Mouse (Mus musculus) brain, adult 2 months (tissue): ENCODE results near the gene Lbr.
"Not testable (repeated sequence)": the region's sequence is repeated elsewhere in the genome, so short reads cannot be mapped to it uniquely, and the experiment has no call there.

Experiments
- DNase-seq: peaks from one replicate; pipeline ENCODE4 v3.0.0; 2011; ENCODE audit warnings: low read depth, low spot score

Lbr gene

DNA sequence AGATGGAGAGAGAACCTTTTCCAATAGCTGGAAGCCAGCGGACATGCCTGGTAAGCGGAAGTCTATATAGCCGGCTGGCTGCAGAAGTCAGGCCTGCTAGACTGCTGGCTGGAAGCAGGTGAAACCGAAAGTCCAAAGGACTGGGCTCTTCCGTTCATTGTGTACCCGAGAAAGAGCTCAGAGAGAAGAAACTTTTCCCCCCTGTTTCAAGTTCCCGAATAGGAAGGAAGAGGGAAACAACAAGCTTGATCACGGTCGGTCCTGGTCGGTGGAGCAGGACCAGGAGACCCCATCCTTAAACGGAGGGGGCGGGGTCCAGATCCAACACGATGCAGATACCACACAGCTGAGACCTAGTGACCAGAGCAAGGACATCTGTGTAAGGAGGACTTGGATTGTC, 9.6 kb upstream of the Lbr start:
- no peak for DNase-seq

DNA sequence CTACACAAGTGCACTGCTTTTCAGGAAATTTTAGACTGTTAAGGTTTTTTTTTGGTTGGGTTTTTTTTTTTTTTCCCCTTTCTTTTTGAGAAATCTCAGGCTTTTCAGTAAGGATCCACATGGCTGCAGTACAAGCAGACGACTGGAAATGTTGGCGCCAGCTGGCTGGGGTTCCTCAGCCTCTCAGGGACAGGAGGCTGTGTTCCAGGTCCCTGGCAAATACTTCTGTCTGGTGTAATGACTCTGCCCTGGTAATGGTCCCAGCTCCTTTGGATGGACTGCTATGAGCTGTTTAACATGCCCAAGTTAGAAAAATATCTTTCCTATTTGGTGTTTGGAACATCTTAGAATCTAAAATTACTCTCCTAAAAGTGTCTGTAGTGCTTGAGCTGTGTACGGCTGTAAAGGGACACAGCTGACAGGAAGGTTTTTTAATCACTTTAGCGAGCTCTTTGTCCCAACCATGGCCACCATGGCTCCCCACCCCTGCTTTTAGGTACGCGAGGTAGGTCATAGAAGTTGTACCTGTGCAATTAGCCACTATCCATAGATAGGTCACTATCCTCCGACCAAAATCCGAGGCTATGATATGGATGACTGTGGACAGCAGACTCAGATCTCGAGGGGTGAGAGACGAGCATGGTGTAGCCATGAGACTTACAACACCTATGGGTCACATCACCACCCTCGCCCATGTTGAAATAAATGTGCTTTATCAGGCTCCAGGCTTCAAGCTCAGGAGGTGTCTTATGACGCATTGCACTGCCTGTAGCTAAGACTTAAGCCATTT, 8.9 kb upstream of the Lbr start:
- peak; percentile 75 for DNase-seq

DNA sequence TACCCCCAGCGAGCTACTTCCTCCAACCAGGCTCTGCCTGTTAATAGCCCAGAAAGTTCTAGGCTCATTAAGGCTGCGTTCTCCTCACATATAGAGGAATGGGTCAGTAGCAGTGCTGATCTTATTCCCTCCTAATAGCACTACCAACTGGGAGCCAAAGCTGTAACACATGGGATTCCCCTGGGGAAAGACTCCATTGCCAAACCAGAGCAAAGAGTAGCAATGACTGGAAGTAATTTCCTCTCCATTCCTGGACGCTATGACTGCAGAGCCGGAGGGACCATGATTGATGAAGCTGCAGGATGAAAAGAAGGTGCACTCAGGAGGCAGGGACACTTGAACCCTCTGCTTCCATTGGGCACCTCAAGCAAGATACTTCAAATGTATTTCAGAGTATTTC, 7.6 kb upstream of the Lbr start:
- no peak for DNase-seq

DNA sequence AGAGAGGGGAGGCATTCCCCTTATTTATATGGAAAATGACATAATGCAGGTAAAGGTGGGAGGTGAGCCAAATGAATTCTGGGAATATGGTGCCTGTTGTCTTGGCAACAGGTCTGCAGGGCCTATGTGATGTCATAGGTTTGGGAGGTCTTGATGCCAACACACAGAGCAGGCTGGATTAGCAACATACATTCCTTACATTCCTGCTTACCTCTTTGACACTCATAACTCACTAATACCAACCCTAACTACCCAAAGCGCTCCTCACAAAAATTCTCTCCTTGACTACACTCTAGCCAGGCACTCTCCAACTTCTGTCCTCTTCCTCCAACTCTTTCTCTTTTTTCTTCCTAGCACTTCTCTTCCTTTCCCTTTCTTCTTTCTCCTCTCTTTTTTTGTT, 5.4 kb upstream of the Lbr start:
- no peak for DNase-seq

DNA sequence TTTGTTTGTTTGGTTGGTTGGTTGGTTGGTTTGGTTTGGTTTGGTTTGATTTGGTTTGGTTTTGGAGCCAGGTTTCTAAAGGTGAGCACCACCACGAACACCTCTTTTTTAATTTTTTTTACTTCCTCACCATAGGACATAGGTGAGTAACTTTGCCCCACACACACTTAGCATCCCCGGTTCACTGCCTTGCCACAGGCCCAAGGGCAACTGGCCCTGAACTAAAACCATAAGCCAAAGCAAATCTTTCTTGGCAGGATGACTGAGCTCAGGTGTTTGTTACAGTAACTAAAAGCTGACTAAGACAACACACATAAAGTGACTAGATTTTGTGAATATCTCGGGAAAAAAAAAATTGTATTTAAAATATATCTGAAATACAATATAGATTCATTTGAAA, 4.5 kb upstream of the Lbr start:
- no peak for DNase-seq

DNA sequence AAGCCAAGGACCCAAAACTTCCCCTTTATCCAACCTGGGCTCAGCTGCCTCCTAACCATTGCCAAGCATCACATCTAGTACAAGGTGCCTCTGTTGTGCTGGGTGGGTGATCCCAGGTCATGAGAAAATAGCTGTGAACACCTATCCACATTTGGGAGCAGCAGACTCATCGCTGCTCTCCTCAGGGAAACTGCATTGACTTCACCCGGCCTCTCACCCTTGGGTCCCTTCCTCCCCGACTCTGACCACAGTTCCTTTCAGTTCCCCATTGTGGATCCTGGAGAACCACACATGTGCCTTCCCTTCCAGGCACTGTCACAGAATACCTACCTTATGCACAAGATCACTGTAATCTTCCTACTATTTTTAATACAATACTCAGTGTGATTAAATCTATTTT, 2.9 kb upstream of the Lbr start:
- DNase-seq: peak; percentile 16

DNA sequence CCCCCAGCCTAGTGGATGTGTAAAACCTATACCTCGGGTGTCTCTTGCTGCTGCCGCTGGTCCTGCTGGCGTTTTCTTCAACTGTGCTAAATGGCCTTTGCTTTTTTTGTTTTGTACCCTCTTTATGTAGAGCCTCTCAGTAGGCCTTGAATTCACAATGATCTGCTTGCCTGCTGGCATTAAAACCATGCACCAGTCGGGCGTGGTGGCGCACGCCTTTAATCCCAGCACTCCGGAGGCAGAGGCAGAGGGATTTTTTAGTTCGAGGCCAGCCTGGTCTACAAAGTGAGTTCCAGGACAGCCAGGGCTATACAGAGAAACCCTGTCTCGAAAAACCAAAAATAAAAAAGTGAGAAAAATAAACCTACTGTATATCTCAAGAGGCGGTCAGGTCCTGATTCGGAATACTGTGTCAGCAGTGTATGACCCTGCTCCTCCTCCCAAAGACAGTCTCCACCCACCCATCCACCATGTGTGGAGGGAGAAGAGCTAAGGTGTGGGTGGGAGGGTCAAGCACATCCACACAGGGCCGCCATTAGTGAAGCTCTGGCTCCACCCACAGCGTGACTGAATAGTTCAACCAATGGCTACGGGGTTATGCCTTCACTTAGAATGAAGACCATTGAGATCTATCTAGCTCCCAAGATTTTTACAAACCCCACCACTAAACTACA, 2.2 kb upstream of the Lbr start:
- DNase-seq: no peak

DNA sequence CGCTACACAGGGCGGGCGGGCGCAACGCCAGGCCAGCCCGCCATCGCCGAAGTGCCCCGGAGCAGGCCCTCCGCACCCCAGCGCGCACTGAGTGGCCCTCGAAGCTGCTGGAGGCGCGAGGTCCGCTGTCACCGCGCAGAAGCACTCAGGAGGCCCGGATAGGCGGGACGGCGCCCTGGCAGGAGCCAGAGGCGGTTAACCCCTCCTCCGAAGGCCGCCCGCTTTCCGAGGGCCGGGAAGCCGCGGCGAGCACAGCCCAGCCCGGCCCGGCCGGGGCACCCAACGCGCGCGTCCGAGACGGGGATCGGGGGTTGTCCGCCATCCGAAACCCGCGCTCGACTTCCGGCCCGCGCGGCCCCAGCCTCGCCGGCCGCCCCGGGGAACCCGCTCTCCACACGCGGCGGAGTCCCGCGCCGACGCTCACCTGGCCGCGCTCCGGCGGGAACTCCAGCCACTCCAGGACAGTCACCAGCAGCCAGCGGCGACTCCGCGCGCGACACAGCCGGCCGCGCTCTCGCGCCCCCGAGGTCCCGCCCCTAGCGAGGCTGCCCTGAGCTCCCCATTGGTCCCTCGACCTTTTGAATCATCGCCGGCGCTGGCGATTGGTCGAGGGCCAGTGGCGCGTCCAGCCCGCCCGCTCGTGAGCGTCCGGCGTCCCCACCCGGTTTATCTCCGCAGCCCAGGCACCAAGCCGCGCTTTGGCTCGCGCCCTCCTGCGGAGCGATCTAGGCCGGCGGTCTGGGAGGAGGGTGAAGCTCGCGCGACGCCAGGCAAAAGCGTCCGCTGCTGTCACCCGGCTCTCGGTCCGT, 778 bp downstream of the Lbr start:
- DNase-seq: peak; percentile 98

DNA sequence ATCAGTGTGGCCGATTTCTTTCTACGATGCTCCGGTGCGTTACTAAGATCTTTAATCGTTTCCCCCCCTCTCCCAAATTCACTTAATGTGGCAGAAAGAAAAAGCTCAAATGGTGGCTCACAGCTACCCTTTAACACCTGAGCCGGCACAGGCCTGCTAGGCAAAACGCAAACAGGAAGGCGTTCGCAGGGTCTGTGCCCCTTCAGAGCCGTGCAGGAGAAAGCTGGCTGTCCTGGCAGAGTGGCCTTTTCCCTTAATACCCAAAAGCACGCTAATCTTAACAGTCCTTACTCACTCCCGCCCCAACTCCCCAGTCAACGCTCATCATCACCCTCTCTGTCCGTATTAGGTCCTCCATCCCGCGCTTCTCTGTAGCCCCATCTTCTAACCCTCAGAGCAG, 1.4 kb downstream of the Lbr start:
- no peak for DNase-seq

DNA sequence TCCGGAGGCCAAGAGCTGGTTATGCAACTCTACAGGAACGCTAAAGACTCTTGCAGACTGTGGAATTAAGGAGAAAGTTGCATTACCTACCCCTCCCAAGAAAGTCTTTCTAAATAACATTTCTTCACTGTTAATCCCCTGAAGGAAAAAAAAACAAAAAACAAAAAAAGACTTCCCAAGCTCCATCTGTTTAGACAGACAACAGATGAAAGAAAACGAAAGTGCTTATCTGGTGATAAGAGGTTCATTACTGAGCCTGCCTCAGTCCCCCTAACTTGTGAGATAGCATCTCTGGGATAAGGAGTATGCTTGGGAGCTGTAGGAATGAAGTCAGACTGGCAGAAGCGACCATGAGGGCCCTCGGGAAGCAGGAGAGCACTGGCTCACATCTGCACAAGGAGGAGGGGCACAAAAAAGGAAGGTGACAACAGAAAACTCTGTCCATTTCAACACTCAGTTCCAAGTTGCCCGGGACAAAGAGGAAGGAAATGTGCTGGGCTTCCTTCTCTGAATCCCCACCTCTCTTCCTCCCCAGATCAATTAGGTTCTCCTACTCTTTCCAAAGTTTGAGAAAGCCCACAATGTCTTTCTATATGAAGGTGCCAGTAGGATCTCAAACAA, 3.0 kb downstream of the Lbr start:
- peak; percentile 23 for DNase-seq

DNA sequence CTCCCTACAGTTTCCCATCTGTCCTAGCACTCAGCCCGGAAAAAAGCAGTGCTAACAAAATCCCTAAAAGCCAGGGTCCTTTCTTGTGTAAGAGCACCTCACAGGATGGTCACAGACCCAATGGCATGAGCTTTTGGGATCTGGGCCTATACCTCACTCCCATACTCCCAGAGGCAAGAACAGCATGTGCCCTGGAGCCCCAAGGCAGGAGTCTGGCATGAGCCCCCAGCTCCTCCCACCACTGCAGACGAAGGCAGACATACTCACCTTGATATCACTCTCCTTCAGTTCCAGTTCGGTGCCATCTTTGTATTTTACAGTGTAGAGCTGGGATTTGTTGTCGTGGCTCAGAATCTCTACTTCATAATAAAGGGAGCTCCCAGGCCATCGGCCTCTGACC, 4.7 kb downstream of the Lbr start:
- DNase-seq: no peak

DNA sequence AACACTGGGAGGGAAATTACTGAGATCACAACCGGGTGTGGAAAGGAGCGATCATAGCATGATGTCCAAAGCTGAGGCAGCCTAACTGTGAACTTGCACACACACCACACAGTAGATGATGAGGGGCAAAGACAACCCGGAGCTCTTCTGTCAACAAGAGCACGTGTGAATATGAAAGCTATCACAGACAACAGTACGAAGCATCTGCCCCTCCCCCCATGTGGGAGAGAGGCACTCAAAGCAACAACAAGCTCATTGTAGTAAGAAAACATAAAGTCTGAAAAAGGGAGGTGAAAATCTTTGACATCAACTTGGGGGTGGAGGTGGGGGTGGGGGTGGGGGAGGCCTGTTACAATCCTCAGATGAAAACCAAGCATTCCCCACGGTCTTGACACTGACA, 9.7 kb downstream of the Lbr start:
- DNase-seq: peak; percentile 33

DNA sequence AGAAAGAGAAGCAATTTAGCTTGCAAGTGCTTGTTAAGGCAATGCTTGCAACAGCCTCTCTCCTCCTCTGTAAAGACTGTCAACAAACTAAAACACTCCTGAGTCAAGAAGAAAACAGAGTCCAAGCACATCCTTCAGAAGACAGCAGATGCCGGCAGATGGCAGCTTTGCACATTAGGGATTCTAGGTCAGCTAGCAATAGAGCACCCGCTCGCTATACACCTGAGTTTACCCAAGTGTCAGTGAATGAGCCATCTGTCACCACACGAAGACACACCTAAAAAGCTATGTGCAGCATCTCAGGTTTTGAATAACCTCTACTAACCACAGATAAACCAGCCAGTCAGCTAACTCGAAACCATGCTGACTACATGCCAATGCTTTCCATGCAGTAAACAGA, 10.1 kb downstream of the Lbr start:
- peak; percentile 90 for DNase-seq

DNA sequence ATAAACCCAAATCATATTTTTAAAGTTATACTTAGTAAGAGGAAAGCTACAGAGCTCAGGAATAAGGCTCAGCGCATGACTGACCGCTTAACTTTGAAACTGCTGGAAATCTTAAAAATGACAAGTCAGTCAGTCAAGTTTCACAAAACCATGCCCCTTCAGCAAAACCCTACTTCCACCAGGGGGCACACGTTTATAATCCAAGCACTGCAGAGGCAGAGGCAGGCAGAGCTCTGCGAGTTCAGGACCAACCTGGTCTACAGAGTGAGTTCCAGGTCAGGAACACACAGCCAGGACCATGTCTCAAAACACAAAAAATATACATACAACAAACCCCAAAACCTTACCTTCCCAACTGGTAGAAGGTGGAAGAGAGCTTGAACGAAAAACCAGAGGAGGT, 14.5 kb downstream of the Lbr start:
- no peak for DNase-seq

DNA sequence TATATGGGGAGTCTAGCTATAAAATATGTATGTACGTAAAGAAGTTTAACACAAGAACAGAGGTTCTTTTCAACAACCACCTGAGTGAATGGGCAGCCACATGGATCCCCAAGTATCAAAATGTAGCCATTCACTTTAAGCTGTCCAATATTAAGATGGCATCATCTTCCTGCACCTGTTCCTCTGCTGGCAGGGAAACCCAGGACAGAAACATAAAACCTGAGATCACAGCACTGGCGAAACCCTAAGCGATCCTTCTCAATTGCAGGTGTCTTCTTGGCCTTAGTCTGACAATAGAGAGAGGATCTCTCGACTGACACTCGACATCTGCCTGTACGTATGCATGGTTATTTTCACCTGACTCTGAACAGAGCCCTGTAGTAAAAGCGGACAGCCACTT, 16.1 kb downstream of the Lbr start:
- no peak for DNase-seq

DNA sequence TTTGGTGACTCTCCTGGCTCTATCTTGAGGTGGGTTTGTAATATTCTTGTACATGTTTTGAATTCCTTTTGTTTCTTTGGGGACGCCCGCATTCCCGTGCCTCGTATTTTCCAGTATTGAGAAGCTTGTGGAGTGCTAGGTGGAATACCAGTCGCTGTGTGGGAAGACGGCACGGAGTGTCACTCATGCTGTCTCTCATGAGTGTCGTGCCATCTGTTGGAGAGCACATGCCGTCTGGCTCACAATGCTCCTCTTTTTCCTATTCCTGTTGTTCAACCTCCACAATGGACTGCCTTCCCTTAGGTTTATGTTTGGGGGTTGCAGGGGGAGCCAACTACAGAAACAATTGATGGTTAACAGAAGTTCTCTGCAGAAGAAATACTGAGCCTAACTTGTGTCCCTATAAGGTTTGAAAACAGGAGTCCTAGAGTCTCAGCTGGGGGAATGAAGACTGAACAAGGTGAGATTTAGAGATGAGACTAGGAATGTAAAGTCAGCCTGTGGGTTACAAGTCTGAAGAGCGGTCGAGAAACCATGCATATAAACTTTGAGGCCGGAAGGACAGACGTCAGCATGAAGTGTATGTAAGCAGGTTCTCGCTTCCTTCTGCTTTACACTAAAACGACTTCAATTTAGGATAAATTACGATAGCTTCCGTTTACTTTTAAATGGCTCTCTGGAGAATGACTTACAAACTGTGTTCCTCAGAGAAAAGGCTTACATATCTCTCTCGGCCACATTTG, 31.2 kb downstream of the Lbr start:
- DNase-seq: peak; percentile 81

DNA sequence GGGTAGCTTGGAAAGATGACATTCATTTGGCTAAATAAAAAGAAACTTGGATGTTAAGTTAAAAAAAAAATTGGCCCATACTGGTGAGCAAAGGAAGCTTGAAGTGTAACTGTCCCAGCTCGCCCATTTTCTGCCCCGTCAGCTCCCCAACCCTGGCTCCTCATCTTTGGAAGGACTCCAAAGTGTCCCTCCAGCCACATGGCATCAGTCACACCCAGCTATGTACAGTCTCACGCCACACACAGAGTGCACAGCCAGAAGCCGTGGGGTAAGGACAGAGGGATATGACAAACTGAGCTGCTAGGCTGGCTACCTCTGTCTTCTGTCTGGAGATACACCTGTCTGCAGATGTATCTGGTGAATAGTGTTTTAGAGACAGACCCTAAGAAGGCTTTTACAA, 42.2 kb downstream of the Lbr start:
- DNase-seq: no peak

DNA sequence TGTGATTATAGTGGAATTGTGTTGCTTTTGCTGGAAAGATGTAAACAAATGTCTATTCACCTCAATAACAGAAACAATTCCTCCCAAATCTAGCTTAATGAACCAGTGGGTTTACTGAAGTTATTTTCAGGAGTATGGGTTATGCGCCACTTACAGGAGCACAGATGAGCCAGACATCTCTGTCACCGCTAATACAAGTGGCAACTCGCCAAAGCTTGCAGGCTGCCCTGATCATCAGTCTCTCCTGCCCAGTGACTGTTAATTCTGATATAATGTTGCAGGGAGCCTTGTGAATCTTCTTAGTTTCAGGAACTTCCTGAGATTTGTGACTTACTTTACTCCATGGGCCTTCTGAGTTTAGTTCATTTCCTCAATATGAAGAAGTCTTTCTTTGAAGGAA, 42.9 kb downstream of the Lbr start:
- DNase-seq: no peak

DNA sequence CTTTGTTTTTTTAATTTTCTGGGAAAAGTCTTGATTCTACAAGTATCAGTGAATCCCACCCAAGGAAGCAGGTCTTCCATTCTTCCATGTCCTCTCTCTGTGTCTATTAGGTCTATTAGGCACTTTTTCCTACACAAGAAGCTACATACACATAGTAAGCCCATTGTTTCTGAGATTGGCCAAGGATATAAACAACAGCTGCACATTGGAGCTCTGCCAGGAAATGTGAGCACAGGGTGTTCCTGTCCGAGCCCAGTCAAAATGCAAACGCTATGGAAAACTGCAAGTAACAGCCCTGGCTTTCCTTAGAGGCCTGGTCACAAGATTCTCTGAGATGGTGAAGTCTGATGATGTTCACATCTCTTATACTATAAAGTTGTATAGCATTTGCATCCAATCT, 49.3 kb downstream of the Lbr start:
- peak; percentile 85 for DNase-seq

DNA sequence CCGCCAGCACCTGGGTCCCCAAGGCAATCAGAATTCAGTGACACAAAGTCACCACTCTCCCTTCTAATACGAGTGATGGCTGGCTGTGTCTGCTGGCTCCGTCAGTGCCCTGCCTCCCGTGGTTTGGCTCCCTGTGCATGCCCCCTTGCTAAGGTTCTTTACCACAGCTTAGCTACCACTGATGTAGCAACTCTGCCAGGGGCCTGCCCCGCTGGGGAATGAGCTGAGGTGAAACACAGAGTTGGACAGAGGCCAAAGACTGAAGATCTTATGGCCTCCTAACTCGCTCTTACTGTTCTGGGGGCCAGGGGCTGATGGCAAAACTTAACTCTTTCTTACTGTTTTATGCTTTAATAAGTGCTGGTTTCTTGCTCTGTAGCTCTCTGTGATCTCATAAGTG, 52.9 kb downstream of the Lbr start:
- no peak for DNase-seq

DNA sequence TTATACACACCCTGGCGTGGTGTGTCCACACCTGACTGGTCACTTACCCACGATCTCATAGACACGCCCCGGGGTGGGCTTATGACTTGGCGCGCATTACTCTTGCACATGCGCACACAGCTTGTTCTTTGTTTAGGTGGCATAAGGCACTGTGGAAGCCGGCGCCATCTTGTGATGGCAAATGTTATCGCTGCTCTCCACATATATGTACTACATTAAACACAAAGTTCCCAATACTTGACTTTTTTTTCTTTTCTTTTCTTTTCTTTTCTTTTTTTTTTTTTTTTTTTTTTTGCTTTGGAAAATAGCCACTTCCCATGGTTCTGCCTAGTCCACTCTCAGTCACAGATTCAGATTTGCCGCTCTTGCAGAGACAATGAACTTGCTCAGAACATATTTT, 60.2 kb downstream of the Lbr start:
- not testable (repeated sequence) for DNase-seq

DNA sequence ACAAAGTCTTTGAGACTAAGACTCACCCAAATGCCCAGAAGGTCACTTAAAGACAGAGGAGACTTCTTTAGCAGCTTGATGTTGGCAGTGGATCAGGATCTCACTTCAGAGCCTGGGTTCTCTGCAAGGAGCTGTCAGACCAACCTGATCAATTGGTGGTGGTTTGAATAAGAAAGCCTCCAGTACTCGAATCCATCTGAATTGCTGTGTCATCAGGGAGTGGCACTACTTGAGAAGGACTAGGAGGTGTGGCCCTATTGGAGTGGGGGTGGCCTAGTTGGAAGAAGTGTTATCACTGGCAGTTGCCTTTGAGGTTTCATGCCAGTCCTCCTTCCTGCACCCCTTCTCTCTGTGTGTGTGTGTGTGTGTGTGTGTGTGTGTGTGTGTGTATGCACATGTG, 66.3 kb downstream of the Lbr start:
- DNase-seq: no peak
